Mouse (Mus musculus) liver, postnatal 0 days (tissue): ENCODE results near the gene Ggt5. TPM values are rescaled to one million over a fixed set of nuclear protein-coding genes. Genes with fewer than 3 reads are reported as not detected.

Experiments
- ATAC-seq: fragments of 200-750 bp; cut with Nextera tagmentation; 2 replicates; pipeline ENCODE4 v1.8.0; 2017; ENCODE audit warnings: mild to moderate bottlenecking, moderate library complexity
- DNase-seq: peaks from one replicate; pipeline ENCODE4 v3.0.0-alpha.2; 2016
- H3K27ac ChIP-seq: fragments of 300-500 bp; sonication (generic); 2 replicates; pipeline ENCODE4 v1.5.1; 2014; ENCODE audit warnings: antibody characterized with exemption, moderate library complexity, mild to moderate bottlenecking, low read depth
- H3K27me3 ChIP-seq: fragments of 300-500 bp; sonication (generic); 2 replicates; pipeline ENCODE4 v1.6.1; 2014; ENCODE audit warnings: low read length, control low read depth, mixed read lengths; ENCODE audit not compliant: insufficient read depth
- H3K36me3 ChIP-seq: fragments of 300-500 bp; sonication (generic); replicated peaks from 2 replicates; pipeline ENCODE4 v1.6.1; 2014; ENCODE audit warnings: mild to moderate bottlenecking, control low read depth, low read length, moderate library complexity, mixed read lengths; ENCODE audit not compliant: insufficient read depth
- H3K4me1 ChIP-seq: fragments of 300-500 bp; sonication (generic); 2 replicates; pipeline ENCODE4 v1.6.1; 2014; ENCODE audit warnings: antibody characterized with exemption, mild to moderate bottlenecking, control low read depth; ENCODE audit not compliant: insufficient read depth
- H3K4me2 ChIP-seq: fragments of 300-500 bp; sonication (generic); 2 replicates; pipeline ENCODE4 v1.6.1; 2014; ENCODE audit warnings: low read depth, mild to moderate bottlenecking, low read length, moderate library complexity, mixed read lengths
- H3K4me3 ChIP-seq: fragments of 300-500 bp; sonication (generic); 2 replicates; pipeline ENCODE4 v1.5.1; 2014; ENCODE audit warnings: low read depth, low read length
- H3K9ac ChIP-seq: fragments of 300-500 bp; sonication (generic); replicated peaks from 2 replicates; pipeline ENCODE4 v1.6.1; 2014; ENCODE audit warnings: mild to moderate bottlenecking, moderate library complexity
- H3K9me3 ChIP-seq: fragments of 300-500 bp; sonication (generic); 2 replicates; pipeline ENCODE4 v1.6.1; 2016; ENCODE audit warnings: mild to moderate bottlenecking, control low read depth, low read length, mixed read lengths
- CTCF ChIP-seq: sonication (generic); IDR thresholded peaks from 2 replicates; pipeline ENCODE4 v1.5.1; 2016; ENCODE audit warnings: antibody characterized with exemption, low read depth
- EP300 ChIP-seq: IDR thresholded peaks from 2 replicates; pipeline ENCODE4 v1.6.1; 2016; ENCODE audit warnings: antibody characterized with exemption, low read depth, mild to moderate bottlenecking
- WGBS: fragments of 180-500 bp; shearing (Covaris S2); extraction: QIAGEN DNeasy Blood & Tissue Kit; methylation state at CpG from one replicate; pipeline ENCODE4 v1.1.7; 2014; ENCODE audit not compliant: insufficient replicate concordance; 5-methylcytosine and 5-hydroxymethylcytosine counted together
- polyA plus RNA-seq: library from polyadenylated mRNA; unstranded; fragments of >200 nt; fragmentation: Nextera tagmentation; extraction: Ambion mirVana; gene quantifications from 2 replicates; pipeline ENCODE4 v1.2.1, GENCODE M21; 2015

Gene Ggt5
- polyA plus RNA-seq, 1 experiment from 2014 or later: 1.4 TPM

GRCm38 (mm10) chr10:75570981-75571657, 18.0 kb upstream of the Ggt5 start:
- no peaks in the 10 kb centered on the region for H3K27me3 ChIP-seq
- H3K27ac ChIP-seq: no peak overlapping the region
- peaks cover 7% of the 10 kb centered on the region for H3K4me1 ChIP-seq
- no peaks in the 10 kb centered on the region for H3K36me3 ChIP-seq
- no peaks in the 10 kb centered on the region for H3K9me3 ChIP-seq
- no peak overlapping the region for H3K9ac ChIP-seq
- DNase-seq (no peak), ATAC-seq (no peak)
- TF ChIP-seq CTCF: no peak
- no peak for TF ChIP-seq EP300
- H3K4me2 ChIP-seq: no peak overlapping the region
- H3K4me3 ChIP-seq: no peak overlapping the region
- WGBS: 39% methylated on average over 10 of the region's 10 CpGs

- Histone ChIP-seq H3K4me1 (peaks cover 7% of the 10 kb centered on the region), H3K4me3 (no peak overlapping the region), H3K9me3 (no peaks in the 10 kb centered on the region), H3K4me2 (no peak overlapping the region), H3K36me3 (no peaks in the 10 kb centered on the region), H3K27ac (no peak overlapping the region), H3K9ac (no peak overlapping the region), H3K27me3 (no peaks in the 10 kb centered on the region)
- DNase-seq (no peak), ATAC-seq (no peak)
- WGBS: 70% methylated on average over 9 of the region's 9 CpGs
- TF ChIP-seq EP300: no peak
- no peak for TF ChIP-seq CTCF
Measured at GRCm38 (mm10) chr10:75571937-75572336, 17.2 kb upstream of the Ggt5 start.

- Histone ChIP-seq H3K27me3 (no peaks in the 10 kb centered on the region), H3K4me2 (no peak overlapping the region), H3K36me3 (no peaks in the 10 kb centered on the region), H3K27ac (no peak overlapping the region), H3K4me1 (peaks cover 4% of the 10 kb centered on the region), H3K9me3 (no peaks in the 10 kb centered on the region), H3K4me3 (no peak overlapping the region), H3K9ac (no peak overlapping the region)
- ATAC-seq: no peak
- 75% methylated on average over 10 of the region's 10 CpGs for WGBS
- no peak for DNase-seq
- TF ChIP-seq CTCF: no peak
Measured at GRCm38 (mm10) chr10:75573181-75573580, 16.0 kb upstream of the Ggt5 start.

- WGBS: 78% methylated on average over 9 of the region's 9 CpGs
- Histone ChIP-seq H3K9me3 (no peaks in the 10 kb centered on the region), H3K4me2 (no peak overlapping the region), H3K36me3 (no peaks in the 10 kb centered on the region), H3K27ac (no peak overlapping the region), H3K4me1 (no peaks in the 10 kb centered on the region; the same call in 1 of the 2 replicates), H3K4me3 (no peak overlapping the region), H3K9ac (no peak overlapping the region), H3K27me3 (no peaks in the 10 kb centered on the region)
- ATAC-seq (no peak), DNase-seq (no peak)
- TF ChIP-seq EP300 (no peak), CTCF (no peak)
Measured at GRCm38 (mm10) chr10:75573965-75574364, 15.2 kb upstream of the Ggt5 start.

GRCm38 (mm10) chr10:75579129-75579528, 10.0 kb upstream of the Ggt5 start:
- Histone ChIP-seq H3K9me3 (no peaks in the 10 kb centered on the region), H3K36me3 (0 out of 2 replicates have a peak, but pooled peaks cover 7% of the 10 kb centered on the region), H3K4me2 (no peak overlapping the region), H3K9ac (no peak overlapping the region), H3K4me1 (no peaks in the 10 kb centered on the region), H3K27me3 (no peaks in the 10 kb centered on the region), H3K4me3 (no peak overlapping the region), H3K27ac (no peak overlapping the region)
- TF ChIP-seq CTCF: no peak
- TF ChIP-seq EP300: no peak
- ATAC-seq (no peak), DNase-seq (no peak)
- 79% methylated on average over 6 of the region's 6 CpGs for WGBS

- Histone ChIP-seq H3K36me3 (0 out of 2 replicates have a peak, but pooled peaks cover 4% of the 10 kb centered on the region), H3K4me2 (no peak overlapping the region), H3K4me3 (no peak overlapping the region), H3K9me3 (no peaks in the 10 kb centered on the region), H3K4me1 (peaks cover 3% of the 10 kb centered on the region; the same call in 1 of the 2 replicates), H3K9ac (no peak overlapping the region), H3K27me3 (no peaks in the 10 kb centered on the region), H3K27ac (no peak overlapping the region)
- peak; percentile 62 for ATAC-seq
- 20% methylated on average over 20 of the region's 20 CpGs for WGBS
- DNase-seq: peak; percentile 89
- TF ChIP-seq EP300 (no peak), CTCF (peak; percentile 99)
Measured at GRCm38 (mm10) chr10:75585876-75586552, 3.1 kb upstream of the Ggt5 start.
